In genomic region chr10:22581300-22581699, GRCm38 (mm10) we compare ENCODE assay signal across 6 mouse cellular contexts.
DNase-seq lines count a peak whose midpoint lies in the region; ATAC-seq and TF ChIP-seq lines count a peak whose summit lies in the region.
"Not testable (repeated sequence)": the region's sequence is repeated elsewhere in the genome, so short reads cannot be mapped to it uniquely, and the experiment has no call there.

No protein-coding gene starts in this region.

- not testable (repeated sequence) for H3K36me3 ChIP-seq in heart, embryonic 10.5 days; hindbrain, embryonic 15.5 days; hindbrain, postnatal 0 days (ENCODE audit: insufficient read depth, low read length); midbrain, postnatal 0 days (ENCODE audit: insufficient read depth, low read length)

- not testable (repeated sequence) for H3K4me2 ChIP-seq in hindbrain, embryonic 15.5 days; hindbrain, postnatal 0 days (ENCODE audit: low read depth, low read length); midbrain, postnatal 0 days (ENCODE audit: low read depth, low read length, poor library complexity, severe bottlenecking)

- peak; percentile 9 for DNase-seq in adrenal gland, postnatal 10 days
- DNase-seq in brain, embryonic 14.5 days (ENCODE audit: low read depth), result peak; percentile 17
- DNase-seq in heart, embryonic 10.5 days (ENCODE audit: low spot score), result peak; percentile 19
- DNase-seq in hindbrain, postnatal 0 days (ENCODE audit: low spot score), result not testable (repeated sequence)
- peak; percentile 13 for DNase-seq in midbrain, postnatal 0 days (ENCODE audit: low spot score)

- 81% methylated on average over 9 of the region's 9 CpGs for WGBS in heart, embryonic 10.5 days
- WGBS in hindbrain, embryonic 15.5 days, result 61% methylated on average over 9 of the region's 9 CpGs
- WGBS in hindbrain, postnatal 0 days, result 55% methylated on average over 9 of the region's 9 CpGs
- WGBS in midbrain, postnatal 0 days, result 71% methylated on average over 9 of the region's 9 CpGs

- not testable (repeated sequence) for H3K9ac ChIP-seq in hindbrain, embryonic 15.5 days; hindbrain, postnatal 0 days (replicated peaks; ENCODE audit: low read length); midbrain, postnatal 0 days (replicated peaks; ENCODE audit: low read length, poor library complexity, severe bottlenecking)

- not testable (repeated sequence) for H3K9me3 ChIP-seq in heart, embryonic 10.5 days; hindbrain, embryonic 15.5 days; hindbrain, postnatal 0 days (ENCODE audit: low read length); midbrain, postnatal 0 days (ENCODE audit: low read length)

- not testable (repeated sequence) for H3K27ac ChIP-seq in heart, embryonic 10.5 days; hindbrain, embryonic 15.5 days (replicated peaks); hindbrain, postnatal 0 days; midbrain, postnatal 0 days (ENCODE audit: low read depth, low read length)

- not testable (repeated sequence) for H3K4me3 ChIP-seq in heart, embryonic 10.5 days; hindbrain, embryonic 15.5 days; hindbrain, postnatal 0 days (ENCODE audit: low read length); midbrain, postnatal 0 days (ENCODE audit: low read depth, low read length)

- TF ChIP-seq POLR2A in brain, embryonic 14.5 days (IDR thresholded peaks at IDR 0.05; ENCODE audit: borderline replicate concordance, extremely low read depth, insufficient read depth, insufficient read length, poor library complexity, severe bottlenecking), result not testable (repeated sequence)

- 0 out of 2 replicates have a peak, but pooled peaks have one; percentile 54 for ATAC-seq in hindbrain, embryonic 15.5 days (ENCODE audit: low FRiP score, low read depth)
- ATAC-seq in hindbrain, postnatal 0 days, result 0 out of 2 replicates have a peak, but pooled peaks have one; percentile 55
- not testable (repeated sequence) for ATAC-seq in midbrain, postnatal 0 days (ENCODE audit: low FRiP score)

- not testable (repeated sequence) for H3K27me3 ChIP-seq in heart, embryonic 10.5 days (ENCODE audit: insufficient read depth, poor library complexity, severe bottlenecking); hindbrain, embryonic 15.5 days; hindbrain, postnatal 0 days (ENCODE audit: insufficient read depth, low read length); midbrain, postnatal 0 days (ENCODE audit: insufficient read depth, low read length)

- TF ChIP-seq CTCF in brain, embryonic 14.5 days (IDR thresholded peaks at IDR 0.05; ENCODE audit: borderline replicate concordance, extremely low read depth, insufficient read depth, insufficient read length); hindbrain, postnatal 0 days (IDR thresholded peaks at IDR 0.05; ENCODE audit: low read depth); midbrain, postnatal 0 days (IDR thresholded peaks at IDR 0.05): not testable (repeated sequence)

- H3K4me1 ChIP-seq in heart, embryonic 10.5 days; hindbrain, embryonic 15.5 days (replicated peaks); hindbrain, postnatal 0 days (ENCODE audit: insufficient read depth, low read length); midbrain, postnatal 0 days (ENCODE audit: insufficient read depth, low read length): not testable (repeated sequence)
